Mouse (Mus musculus) G1E (cell line): ENCODE measurements at regions not wholly inside any gene's neighbourhood (a gene's known extent, or its start where the extent isn't known, plus 50 kb on each side); places are given as distances from the start of the nearest gene placed in this dataset.

Source experiments
- ATAC-seq: 2 replicates; pipeline ENCODE4 v1.8.0; 2016; ENCODE audit warnings: mild to moderate bottlenecking; ENCODE audit not compliant: insufficient number of reproducible peaks, poor library complexity, low FRiP score, severe bottlenecking; ENCODE audit errors: extremely low read depth
- DNase-seq: peaks from one replicate; pipeline ENCODE4 v3.0.0; 2012; ENCODE audit warnings: low spot score
- H3K27me3 ChIP-seq: 2 replicates; pipeline ENCODE4 v1.6.1; 2012; ENCODE audit warnings: mild to moderate bottlenecking, low read length, inconsistent platforms; ENCODE audit not compliant: insufficient read depth
- H3K36me3 ChIP-seq: replicated peaks from 2 replicates; pipeline ENCODE3; 2012; ENCODE audit warnings: mild to moderate bottlenecking, inconsistent platforms
- H3K4me1 ChIP-seq: 2 replicates; pipeline ENCODE4 v1.6.1; 2012; ENCODE audit warnings: low read depth, low read length, inconsistent platforms, mixed read lengths; ENCODE audit not compliant: insufficient read depth
- H3K4me3 ChIP-seq: 2 replicates; pipeline ENCODE4 v1.5.1; 2012; ENCODE audit warnings: low read depth, mild to moderate bottlenecking, inconsistent platforms, low read length, moderate library complexity, mixed read lengths
- H3K9me3 ChIP-seq: replicated peaks from 2 replicates; pipeline ENCODE4 v1.6.1; 2012; ENCODE audit warnings: inconsistent platforms
- CTCF ChIP-seq: IDR thresholded peaks from 2 replicates; pipeline ENCODE4 v1.5.1; 2012; ENCODE audit warnings: low read depth, low read length, inconsistent platforms, mixed read lengths
- GATA1 ChIP-seq: IDR thresholded peaks from 2 replicates; pipeline ENCODE4 v1.6.1; 2012; ENCODE audit warnings: borderline replicate concordance, low read length, inconsistent platforms, mixed read lengths
- GATA2 ChIP-seq: IDR thresholded peaks from 2 replicates; pipeline ENCODE4 v1.6.1; 2012; ENCODE audit warnings: low read depth, low read length, inconsistent platforms, borderline replicate concordance
- POLR2AphosphoS5 ChIP-seq: IDR thresholded peaks from 2 replicates; pipeline ENCODE4 v1.6.1; 2012; ENCODE audit warnings: low read depth, low read length, inconsistent platforms; ENCODE audit not compliant: insufficient replicate concordance
- TAL1 ChIP-seq: conservative IDR thresholded peaks from 2 replicates; pipeline ENCODE4 v1.6.1; 2012; ENCODE audit warnings: low read depth, low read length, inconsistent platforms, mixed read lengths

DNA sequence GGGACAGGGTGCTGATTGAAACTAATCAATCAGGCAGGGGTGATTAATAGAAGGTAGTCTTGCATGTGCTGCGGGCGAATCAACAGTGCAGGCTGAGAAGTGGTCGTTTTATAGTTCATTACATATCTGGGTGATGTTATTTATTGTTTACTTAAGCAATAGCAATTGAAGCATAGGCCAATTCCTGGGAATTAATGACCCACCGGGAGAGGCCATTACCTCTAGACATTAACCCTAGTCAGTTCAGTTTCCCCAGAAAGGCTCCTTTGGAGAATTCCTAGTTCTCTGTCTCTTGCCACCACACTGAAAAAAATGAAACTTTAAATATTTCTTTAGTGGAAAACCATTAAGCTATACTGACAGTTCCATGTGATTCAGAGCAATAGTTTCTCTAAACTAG is 236.6 kb downstream of the Samd5 start:
- Histone ChIP-seq H3K27me3 (no peaks in the 10 kb centered on the region), H3K36me3 (no peaks in the 10 kb centered on the region), H3K4me1 (no peaks in the 10 kb centered on the region), H3K4me3 (no peak overlapping the region), H3K9me3 (0 out of 2 replicates have a peak, but pooled peaks cover 5% of the 10 kb centered on the region)
- ATAC-seq (no peak), DNase-seq (no peak)
- TF ChIP-seq TAL1 (no peak), GATA1 (no peak), POLR2AphosphoS5 (no peak), GATA2 (no peak), CTCF (no peak)

GRCm38 (mm10) chr10:9429085-9429484 is 245.9 kb downstream of the Samd5 start:
- no peaks in the 10 kb centered on the region for H3K27me3 ChIP-seq
- no peaks in the 10 kb centered on the region for H3K4me1 ChIP-seq
- no peaks in the 10 kb centered on the region for H3K9me3 ChIP-seq
- TF ChIP-seq TAL1 (no peak), GATA1 (no peak), GATA2 (no peak), CTCF (no peak), POLR2AphosphoS5 (no peak)
- H3K36me3 ChIP-seq = no peaks in the 10 kb centered on the region
- DNase-seq (no peak), ATAC-seq (no peak)
- H3K4me3 ChIP-seq = no peak overlapping the region

- H3K4me3 ChIP-seq = no peak overlapping the region
- no peaks in the 10 kb centered on the region for H3K36me3 ChIP-seq
- H3K4me1 ChIP-seq = no peaks in the 10 kb centered on the region
- no peaks in the 10 kb centered on the region for H3K27me3 ChIP-seq
- H3K9me3 ChIP-seq = no peaks in the 10 kb centered on the region; the same call in 1 of the 2 replicates
- TF ChIP-seq POLR2AphosphoS5 (no peak), TAL1 (no peak), GATA2 (no peak), GATA1 (no peak), CTCF (no peak)
- DNase-seq (no peak), ATAC-seq (no peak)
Measured at GRCm38 (mm10) chr10:9420741-9421140, 254.3 kb downstream of the Samd5 start.

GRCm38 (mm10) chr10:9416685-9417084 is 258.3 kb downstream of the Samd5 start:
- TF ChIP-seq CTCF (no peak), POLR2AphosphoS5 (no peak), GATA1 (no peak)
- Histone ChIP-seq H3K36me3 (no peaks in the 10 kb centered on the region), H3K4me3 (no peak overlapping the region), H3K27me3 (no peaks in the 10 kb centered on the region), H3K4me1 (no peaks in the 10 kb centered on the region), H3K9me3 (no peaks in the 10 kb centered on the region; the same call in 1 of the 2 replicates)
- ATAC-seq (no peak), DNase-seq (no peak)

DNA sequence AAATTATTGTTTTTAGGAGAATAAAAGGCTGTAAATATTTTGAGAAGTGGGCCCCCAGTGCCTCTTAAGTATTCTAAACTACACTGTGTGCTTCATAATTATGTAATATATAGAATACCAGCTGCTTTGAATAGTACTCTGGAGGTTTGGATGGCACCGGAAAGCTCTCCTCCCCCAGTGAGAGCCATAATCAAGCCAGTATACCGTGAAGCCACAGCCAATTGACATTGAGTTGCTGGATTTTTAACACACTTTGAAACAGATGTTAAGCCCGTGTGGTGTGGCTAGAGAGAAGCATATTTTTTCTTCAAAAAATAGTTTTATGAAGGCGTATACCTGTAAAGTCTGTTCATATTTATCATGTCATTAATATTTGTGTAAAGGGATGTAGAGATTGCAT is 268.9 kb downstream of the Samd5 start:
- no peaks in the 10 kb centered on the region for H3K4me1 ChIP-seq
- ATAC-seq (no peak), DNase-seq (no peak)
- TF ChIP-seq POLR2AphosphoS5 = no peak
- TF ChIP-seq GATA2 = no peak
- TF ChIP-seq GATA1 = no peak
- no peak for TF ChIP-seq TAL1
- no peak for TF ChIP-seq CTCF
- H3K4me3 ChIP-seq = no peak overlapping the region
- H3K27me3 ChIP-seq = no peaks in the 10 kb centered on the region
- H3K36me3 ChIP-seq = no peaks in the 10 kb centered on the region
- no peaks in the 10 kb centered on the region for H3K9me3 ChIP-seq

GRCm38 (mm10) chr10:9405417-9405816 is 269.6 kb downstream of the Samd5 start:
- DNase-seq = no peak
- no peak overlapping the region for H3K4me3 ChIP-seq
- no peak for ATAC-seq
- H3K4me1 ChIP-seq = no peaks in the 10 kb centered on the region
- no peaks in the 10 kb centered on the region for H3K36me3 ChIP-seq
- H3K27me3 ChIP-seq = no peaks in the 10 kb centered on the region
- 0 out of 2 replicates have a peak, but pooled peaks cover under 1% of the 10 kb centered on the region for H3K9me3 ChIP-seq
- no peak for TF ChIP-seq POLR2AphosphoS5
- TF ChIP-seq CTCF = no peak
- no peak for TF ChIP-seq TAL1
- TF ChIP-seq GATA1 = no peak
- TF ChIP-seq GATA2 = no peak

- DNase-seq = no peak
- no peaks in the 10 kb centered on the region for H3K27me3 ChIP-seq
- H3K4me1 ChIP-seq = no peaks in the 10 kb centered on the region
- no peak overlapping the region for H3K4me3 ChIP-seq
- H3K9me3 ChIP-seq = 0 out of 2 replicates have a peak, but pooled peaks cover 3% of the 10 kb centered on the region
- no peak for ATAC-seq
- no peak for TF ChIP-seq CTCF
- no peak for TF ChIP-seq POLR2AphosphoS5
- no peak for TF ChIP-seq TAL1
- TF ChIP-seq GATA1 = no peak
- no peak for TF ChIP-seq GATA2
- no peaks in the 10 kb centered on the region for H3K36me3 ChIP-seq
Measured at GRCm38 (mm10) chr10:9404963-9405362, 270.0 kb downstream of the Samd5 start.
